Mouse (Mus musculus): ENCODE measurements around the gene Olfml2b.

Olfml2b gene

DNA sequence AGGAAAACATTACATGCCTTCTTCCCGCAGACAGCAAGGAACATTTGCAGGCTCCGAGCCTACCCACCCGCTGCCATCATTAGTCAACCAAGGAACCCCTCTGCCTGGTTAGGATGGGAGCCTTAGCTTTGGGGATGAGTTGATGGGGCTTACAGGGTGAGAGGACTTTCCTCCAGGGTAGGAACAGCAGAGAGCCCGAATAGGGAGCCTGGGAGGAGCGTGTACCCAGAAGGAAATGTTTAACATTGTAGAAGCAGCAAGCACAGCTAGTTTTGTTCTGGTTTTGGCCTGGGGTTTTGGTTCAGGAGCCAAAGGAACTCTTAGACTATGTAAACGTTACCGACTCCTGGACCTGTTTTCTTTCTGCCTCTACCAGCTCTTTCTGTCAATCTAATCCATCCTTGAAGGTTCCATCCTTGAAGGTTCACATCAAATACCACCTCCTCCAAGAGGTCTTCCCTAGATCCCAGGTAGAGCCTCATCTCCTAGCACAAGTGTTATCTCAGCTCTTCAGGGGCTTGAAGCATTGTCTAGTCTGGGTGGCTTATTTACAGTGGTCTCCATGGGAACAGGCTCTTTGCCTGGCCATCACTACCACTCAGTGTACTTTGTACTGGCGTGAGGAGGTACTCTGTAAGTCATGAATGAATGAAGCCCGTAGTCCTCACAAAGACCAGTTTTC is 2.4 kb downstream of the Olfml2b start:
- peak; percentile 13 for DNase-seq

DNA sequence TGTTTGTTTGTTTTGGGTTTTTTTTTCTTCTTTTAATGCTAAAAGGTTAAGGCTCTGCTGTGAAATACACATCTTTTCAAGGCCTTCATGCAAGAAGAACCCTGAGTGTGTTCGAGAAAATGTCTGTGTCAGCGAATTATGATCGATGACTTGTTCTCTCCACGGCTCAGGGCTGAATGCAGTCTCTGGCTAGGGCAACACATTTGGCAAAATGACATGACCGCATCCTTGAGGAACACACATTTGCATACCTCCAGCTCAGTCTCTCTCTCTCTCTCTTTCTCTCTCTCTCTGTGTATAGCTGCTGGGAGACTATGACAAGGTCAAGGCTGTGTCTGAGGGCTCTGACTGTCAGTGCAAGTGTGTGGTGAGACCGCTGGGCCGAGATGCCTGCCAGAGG is 3.0 kb downstream of the Olfml2b start:
- no peak for DNase-seq

DNA sequence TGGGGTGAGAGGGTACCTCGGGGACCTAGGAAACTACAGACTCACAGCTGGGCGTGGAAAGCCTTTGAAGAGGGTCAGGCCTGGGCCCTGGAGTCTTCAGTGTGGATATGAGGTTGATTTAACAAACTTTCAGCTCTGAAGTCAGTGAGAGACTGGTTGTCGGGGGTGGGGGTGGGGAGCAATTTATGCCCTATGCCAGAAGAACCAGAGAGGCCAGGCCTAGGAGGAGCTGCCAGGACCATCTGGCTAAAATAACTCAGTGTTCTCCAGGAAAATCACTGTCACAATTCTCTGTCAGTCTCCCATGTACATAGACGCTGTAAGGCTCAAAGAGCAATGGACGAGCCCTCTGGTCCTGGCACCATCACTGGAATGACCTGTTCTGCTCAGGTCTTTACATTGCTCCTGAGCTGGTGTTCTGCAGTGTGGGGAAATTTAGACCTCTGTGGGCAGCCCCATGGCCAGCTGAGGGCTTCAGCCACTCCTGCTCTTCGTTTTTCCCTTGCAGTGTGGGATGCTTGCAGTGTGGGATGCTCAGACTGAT is 3.7 kb downstream of the Olfml2b start:
- DNase-seq: no peak

DNA sequence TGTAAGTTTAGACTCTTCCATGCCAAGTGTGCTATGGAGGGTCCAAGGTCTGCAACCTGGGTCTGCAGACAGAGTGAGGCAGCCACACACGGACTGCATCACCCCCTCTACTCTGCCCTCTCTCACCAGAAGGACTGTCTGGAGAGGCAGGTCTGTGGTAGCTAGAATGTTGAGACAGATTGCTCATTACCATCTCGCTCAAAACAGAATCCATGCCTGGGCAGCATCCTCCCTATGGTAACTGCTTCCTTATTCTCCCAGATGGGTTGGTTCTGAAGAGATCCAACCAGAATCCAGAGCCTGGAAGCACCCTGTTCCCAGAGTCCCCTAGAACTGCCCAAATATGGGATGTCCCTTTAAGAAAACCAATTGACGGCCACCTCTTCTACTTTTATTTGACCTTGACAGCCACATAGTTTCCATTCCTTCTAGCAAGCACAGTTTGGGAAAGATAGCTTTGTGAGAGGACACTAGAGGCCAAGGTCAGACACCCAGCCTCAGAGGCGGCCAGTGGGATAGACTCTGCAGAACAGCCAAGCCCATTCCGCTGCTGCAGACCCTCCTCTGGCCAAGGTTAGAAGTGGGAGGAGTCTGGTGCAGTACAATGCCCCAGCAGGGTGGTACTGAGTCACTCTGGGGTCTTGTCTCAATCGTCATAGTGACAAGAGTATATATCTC is 6.9 kb downstream of the Olfml2b start:
- no peak for DNase-seq

DNA sequence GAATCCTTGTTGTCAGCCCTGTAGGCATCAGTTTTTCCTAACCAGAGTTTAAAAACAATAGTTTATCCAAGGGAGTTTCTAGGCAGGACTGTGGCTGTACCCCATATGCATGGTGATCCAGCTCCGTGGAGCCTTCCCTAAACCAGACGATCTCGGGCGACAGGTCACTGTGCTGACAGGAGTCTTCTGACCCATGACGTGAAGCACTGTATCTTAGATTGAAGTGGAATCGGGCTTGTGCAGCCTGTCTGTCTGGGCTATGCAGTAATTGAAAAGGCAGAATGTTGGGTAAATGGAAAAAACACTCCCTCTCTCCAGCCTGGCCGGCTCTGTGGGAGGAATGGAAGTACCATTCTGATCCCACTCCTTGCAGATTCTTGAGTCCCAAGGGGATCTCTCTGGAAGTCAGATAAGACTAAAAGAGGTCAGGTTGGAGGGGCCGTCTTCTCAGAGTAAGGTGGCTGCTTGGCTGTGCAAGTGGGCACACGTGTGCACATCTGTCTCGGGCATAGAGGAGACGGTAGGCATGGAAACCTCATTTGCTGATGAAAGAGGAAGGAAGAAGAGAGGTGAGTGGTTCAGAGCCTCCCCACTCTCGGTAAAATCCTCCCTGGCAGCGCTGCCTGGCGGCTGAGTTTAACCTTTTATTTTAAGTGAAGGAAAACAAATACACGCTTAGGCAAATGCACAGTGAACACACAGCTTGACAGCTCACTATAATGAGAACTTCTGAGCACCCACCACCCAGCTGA is 7.8 kb downstream of the Olfml2b start:
- no peak for DNase-seq

DNA sequence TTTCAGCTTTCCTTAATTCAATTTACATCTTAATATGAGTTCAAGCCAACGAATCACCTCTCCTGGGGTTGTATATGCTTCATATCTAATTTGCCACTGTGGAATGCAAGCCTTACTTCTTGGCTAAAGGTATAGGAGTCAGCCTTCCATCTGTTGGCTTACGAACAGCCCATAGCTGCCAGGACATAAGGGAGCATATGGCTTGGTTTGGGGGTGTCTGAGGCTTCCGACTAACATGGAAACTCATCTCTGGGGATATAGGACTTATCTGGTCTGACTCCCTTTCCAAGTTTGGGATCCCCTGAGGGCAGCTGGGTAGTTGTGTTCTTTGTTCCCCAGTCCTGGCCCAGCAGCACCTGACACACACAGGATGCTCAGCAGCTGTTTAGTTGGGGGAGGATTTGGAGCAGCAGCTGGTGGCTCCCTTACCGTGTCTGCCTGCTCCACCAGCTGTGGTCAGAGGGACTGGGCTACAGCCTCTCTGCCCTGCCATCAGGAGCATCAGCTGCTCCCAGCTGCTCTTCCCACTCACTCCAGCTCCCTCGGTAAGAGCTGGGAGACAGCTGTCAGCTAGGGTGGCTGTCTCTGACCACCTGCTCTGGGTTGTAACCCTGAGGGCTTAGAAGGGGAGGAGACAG is 11.1 kb downstream of the Olfml2b start:
- no peak for DNase-seq

DNA sequence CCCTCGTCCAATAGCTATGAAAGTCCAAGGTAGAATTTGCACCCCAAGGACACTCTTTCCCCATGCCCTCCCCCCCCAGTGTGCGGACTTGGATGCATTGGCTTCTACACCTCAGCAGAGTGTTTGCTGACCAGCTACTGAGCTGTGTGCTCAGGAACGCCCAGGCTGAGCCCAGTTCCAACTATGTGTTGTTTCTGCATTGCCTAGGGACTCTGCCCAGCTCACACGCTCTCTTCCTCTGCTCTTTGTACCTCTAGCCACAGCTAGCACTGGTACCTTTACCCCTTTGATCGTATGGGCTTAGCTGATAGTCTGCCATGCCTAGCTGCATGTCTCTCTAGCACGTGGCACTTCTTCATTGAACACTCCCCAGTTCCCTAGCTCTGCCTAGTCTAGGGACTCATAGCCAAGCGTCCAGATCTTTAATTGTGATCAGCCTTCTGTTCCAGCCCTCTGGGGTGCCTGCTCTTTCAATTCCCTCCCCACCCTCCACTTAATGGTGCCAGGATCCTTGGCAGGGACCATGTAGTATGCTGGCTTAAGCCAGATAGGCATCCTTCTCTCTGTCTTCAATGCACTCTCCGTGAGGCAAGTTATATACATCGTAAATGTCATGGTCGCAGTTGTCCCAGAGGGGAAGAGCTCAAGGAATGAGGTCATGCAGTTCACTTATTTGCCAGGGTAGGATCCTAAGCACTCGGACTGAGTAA is 12.3 kb downstream of the Olfml2b start:
- DNase-seq: no peak

DNA sequence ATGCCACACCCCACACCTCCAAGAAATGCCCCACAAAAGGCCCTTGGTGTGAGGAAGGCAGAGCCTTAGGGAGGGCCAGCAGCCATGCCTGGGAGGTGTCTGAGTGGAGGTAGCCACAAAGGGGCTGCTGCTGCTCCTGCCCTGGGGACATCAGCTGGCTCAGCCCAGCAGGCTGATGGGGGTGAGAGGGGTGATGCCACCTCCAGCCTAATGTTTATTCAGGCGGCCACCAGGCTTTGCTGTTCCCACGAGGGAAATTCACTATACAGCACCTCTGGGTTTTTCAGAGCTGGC is 12.8 kb downstream of the Olfml2b start:
- no peak for DNase-seq

DNA sequence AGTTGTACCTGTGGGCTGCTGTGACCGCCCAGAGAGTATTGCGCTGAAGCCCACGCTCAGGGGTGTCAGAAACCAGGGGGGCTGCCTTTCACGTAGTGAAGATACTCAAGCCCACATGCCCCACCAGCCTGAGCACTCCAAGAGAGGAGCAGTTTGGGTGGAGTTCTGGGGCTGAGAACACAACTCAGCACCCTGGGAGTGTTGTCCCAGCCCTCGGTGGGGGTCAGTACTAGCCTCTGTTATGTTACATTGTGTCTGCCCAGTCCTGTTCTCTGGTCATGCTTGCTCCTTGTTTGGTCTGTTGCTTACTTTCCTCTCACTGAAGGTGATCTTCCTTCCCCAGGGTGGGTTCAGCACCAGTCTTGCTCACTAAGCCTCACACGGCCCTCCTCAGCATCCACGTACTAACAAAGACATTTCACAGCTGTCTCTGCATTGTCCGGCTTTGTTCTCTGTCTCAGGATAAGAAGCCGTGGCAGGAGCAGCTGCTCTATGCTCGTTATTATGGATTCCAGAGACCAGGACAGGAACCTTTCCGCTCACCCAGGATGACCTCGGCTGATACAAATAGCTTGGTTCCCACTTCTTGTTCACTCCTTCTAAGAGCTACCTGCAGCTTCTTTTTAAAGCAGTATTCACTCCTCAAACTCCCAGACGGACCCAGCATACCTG is 13.4 kb downstream of the Olfml2b start:
- DNase-seq: no peak

DNA sequence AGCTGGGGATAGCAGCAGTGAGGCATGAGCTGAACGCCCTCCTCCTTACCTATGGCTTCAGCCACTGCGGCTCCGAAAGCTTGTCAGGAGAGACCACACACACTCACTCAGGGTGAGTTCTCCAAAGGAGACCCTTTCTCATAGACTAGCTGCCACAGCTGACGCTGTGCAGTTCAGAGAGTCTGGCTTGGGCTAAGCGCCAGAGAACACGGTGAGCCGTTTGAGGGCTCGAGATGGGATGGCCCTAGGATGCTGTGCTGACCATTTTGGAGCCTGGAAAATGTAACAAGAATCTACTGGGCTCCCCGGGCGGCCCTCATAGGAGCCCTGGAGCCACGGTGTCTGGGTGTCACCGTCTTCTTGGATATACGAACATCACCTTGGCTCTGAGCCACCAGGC is 14.9 kb downstream of the Olfml2b start:
- DNase-seq: no peak

DNA sequence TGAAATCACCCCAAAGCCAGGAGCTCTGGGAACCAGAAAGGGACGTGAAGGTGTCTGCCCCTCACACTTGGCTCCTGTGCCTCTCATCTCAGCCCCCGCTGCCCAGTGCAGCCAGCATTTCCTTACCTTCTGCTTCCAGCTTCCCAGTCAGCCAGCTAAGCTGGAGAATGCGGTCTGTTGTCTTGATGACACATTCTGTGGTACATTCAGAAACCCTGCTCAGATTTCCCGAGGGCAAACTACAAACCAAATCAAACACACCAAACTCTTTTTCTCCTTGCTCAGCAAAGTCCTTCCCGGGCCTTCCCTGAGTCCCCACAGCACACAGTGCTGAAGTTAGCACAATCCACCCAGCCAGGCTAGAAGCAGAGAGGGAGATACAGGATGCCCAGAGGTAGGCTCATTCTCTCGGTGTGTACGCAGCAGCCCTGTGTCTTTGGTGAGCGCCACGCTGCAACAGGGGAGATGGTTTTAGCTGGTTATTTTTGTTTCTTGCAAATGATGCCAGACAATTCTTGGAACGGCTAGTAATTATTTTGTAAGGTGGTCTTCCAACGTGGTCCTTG is 20.4 kb downstream of the Olfml2b start:
- DNase-seq: no peak

DNA sequence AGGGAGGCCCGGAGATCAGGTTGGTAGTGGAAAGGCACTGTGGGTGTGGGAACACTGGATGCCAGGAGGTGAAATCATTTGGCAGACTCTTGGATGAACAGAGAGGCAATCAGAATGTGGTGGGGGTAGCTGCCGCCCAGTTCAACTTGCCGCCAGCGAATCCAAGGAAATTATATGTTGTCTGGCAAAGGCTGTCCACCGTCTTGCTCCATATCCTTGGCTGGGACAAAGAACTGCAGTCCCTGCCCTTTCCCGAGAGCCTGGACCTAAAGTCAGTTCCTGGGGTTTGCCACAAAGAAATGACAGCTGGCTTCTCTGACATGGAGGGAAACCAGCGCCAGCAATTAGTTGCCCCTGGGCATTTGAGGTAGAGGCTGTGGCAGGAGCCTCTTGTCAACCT is 20.9 kb downstream of the Olfml2b start:
- DNase-seq: no peak

DNA sequence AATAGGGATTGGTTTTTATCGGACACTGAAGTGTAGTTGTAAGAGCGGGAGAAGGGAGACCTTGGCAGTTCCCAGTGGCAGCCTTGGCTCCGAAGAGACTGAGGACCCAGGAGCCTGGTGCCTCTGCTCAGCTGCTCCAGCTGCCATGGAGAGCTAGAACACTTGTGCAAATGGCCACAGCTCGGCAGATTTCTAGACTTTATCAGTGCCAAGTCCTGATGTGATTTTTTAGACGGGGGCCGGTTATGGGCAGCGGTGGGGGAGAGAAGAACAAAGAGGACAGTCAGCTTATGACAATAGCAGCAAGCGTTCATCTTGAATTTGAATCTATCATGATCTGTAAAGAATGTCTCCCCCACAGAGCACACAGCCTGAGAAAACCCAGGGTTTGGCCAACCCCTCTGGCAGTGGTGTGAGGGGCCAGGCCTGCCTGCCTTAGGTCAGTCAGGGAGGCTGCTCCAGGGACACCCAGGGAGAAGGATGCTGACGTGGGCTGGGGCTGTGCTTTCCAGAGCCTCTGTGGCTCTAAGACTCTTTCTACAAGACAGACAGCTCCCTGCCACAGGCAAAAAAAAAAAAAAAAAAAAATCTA is 29.9 kb downstream of the Olfml2b start:
- DNase-seq: no peak

DNA sequence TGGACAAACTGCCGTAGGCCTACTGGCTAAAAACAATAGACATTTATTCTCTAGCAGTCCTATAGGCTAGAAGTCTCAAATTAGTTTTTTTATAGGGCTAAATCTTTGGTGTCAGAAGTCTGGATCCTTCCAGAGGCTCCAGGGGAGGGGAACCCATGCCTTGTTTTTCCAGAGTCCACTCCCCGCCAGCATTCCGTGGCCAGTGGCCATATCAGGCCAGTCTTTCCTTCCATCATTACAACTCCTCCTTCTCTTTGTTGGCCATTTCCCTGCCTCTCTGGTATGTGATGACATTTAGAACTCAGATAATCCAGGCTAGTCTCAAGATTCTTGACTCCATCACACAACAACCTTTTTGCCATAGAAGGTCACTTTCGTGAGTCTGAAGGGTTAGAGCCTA is 33.3 kb downstream of the Olfml2b start:
- no peak for DNase-seq

DNA sequence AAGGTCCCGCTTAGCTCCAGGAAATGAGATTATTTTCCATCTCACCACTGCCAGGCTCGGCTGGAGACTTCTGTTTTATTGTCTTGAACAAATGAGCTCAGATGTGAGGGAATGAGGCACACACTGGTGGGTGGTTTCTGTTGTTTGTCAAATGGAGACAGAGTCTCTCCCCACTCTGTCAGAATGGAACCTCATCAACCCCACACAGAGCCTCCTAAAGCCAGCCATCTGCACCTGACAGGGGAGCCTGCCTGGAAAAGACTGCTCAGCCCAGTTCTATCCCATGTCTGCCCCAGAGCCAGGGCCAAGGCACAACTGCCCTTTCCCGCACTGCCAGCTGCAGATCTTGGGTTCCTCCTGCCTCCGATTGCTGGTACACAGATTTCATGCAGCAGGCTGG is 34.5 kb downstream of the Olfml2b start:
- no peak for DNase-seq

DNA sequence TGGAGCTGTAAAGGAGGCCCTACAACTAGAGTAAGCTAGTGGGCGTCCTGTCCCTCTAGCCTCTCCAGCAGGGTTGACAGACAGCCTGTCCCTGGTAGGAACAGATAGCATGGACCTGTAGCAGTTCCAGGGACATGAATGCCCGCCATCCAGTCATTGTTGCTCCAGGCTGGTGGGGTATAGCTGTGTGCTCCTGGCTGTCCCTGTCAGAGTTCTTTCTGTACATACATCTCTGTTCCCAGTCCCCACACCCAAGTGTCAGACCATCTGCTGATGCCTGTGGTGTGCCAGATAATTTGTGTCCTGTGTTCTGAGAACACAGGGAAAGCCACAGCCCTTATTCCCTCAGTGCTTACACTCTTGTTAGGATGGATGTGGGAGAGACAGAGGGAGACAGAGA is 35.3 kb downstream of the Olfml2b start:
- no peak for DNase-seq

DNA sequence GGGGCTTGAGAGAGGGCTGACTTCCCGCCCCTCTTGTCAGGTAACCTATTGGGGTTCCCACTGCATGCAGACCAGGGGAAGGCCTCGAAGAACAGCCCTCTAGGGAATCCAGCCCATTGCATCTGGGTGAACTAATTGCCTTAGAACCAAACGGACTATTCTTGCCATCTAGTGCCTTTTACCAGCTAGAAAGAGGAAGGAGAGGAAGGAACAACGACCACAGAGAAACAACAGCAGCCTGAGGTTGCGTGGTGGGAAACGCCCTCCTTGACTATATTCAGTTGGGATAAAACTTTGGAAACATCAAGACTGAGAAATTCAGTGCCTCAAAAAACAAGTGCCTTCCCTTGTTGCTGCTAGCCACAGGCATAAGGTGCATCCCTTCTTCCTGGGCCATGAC is 39.5 kb downstream of the Olfml2b start:
- no peak for DNase-seq

DNA sequence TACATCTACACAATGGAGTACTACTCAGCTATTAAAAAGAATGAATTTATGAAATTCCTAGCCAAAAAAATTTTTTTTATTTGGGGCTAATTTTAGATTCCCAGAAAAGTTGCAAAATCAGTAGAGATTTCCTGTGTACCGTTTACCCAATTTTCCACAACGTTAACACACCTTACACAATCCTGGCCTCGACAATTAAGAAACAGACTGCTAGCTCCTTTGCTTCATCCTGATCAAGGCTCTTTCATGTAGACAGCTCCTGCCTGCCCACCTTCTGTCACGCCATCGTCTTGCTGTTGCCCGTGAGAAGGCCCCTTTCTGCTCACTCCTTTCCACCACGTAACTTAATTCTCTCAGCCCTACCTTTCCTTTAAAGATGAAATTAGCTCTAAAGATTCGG is 45.4 kb downstream of the Olfml2b start:
- DNase-seq: no peak

DNA sequence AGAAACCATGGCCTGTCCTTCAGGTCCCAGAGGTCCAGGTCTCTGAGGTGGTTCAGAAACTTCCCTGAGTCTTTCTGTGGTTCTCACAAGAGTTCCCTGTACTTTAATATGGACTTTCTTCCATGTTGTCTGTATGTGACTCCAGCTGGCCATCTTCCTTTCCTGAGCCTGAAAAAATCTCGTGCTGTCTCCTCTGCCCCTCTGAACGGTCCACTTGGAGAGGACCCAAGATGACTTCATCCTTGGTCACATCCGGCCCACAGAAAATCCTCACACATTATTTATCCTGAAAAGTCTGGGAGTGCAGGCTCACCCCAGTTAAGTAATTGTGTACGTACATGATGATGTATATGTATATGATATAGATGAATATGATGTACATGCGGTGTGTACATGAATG is 47.0 kb downstream of the Olfml2b start:
- DNase-seq: no peak

DNA sequence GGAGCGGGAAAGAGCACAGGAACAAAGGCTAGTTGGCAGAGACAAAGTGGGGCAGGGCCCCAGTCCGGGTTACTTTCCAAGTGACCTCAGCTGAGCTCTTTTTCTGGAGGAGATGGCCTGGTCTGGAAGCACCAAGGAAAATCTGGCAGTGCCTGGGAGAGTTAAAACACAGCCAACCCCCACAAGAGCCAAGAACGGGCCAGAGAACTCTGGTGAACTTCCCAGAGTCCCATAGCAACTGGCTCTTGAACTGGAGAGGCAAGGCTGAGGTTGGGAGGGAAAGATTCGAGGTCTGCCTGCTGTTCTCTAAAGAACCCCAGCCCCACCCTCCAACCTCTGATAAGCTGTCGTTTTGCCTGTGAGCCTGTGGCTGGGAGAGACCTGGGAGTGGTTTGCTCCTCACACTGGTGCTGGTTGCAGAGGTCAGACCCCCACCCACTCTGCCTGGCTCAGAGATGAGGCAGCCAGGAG is 50.5 kb downstream of the Olfml2b start:
- peak; percentile 40 for DNase-seq

DNA sequence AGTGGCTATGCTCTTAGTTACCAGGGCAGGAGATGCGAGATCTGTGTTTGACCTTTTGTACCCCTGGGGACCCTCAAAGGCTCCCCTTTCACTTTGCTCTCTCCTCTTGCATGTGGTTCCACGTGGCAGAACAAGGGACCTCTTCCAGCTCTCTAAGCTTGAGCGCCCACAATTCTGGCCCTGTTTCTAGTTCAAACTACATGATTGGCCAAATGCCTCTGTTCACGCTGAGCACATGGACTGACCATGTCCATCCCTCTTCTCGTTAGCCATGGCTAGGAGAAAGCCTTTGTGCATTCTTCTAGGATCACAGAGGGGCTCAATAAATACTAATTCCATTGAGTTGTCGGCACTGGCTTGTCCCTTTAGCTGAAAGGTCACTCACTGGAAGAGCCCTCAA is 51.0 kb downstream of the Olfml2b start:
- DNase-seq: no peak

DNA sequence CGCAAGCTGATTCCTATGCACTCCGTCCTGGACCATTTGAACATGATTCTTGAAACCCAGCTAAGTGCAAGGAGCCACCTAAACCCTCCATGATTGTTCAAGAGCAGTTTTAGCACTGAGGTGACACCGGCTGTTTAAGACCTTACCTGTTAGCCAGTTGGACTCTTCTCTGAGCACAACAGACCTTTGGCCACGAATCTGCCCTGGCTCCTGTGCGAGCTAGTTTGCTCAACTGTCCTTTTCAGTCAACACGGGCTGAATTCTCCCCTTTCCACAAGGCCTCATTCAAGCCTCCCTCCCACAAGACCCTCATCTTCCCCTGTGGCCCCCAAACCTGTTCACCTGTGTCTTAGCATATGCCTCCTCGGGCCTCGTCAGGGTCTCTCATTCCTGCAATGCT is 52.7 kb downstream of the Olfml2b start:
- DNase-seq: no peak

Measured in lung, postnatal 36 days (tissue).